In genomic region chr5:24842274-24843102, GRCm38 (mm10) we compare ENCODE assay signal across 8 mouse cellular contexts. TPM values are rescaled to one million over a fixed set of nuclear protein-coding genes. Genes with fewer than 3 reads are reported as not detected.
DNase-seq lines count a peak whose midpoint lies in the region; ATAC-seq and TF ChIP-seq lines count a peak whose summit lies in the region.

Rheb (minus strand) TSS chr5:24842624.

- no peaks in the 10 kb centered on the region for H3K9me3 ChIP-seq in hindbrain, postnatal 0 days (ENCODE audit: low read length)

- peaks cover 12% of the 10 kb centered on the region for H3K4me1 ChIP-seq in hindbrain, postnatal 0 days (ENCODE audit: insufficient read depth, low read length)

- H3K27me3 ChIP-seq in hindbrain, postnatal 0 days (ENCODE audit: insufficient read depth, low read length): no peaks in the 10 kb centered on the region

- ATAC-seq in common myeloid progenitor, adult 5-6 weeks (replicated peaks; ENCODE audit: low read depth, poor library complexity, severe bottlenecking): peak; percentile 86
- ATAC-seq in hindbrain, postnatal 0 days: peak; percentile 98
- peak; percentile 82 for ATAC-seq in megakaryocyte, adult 5-6 weeks (ENCODE audit: poor library complexity, severe bottlenecking)

- H3K36me3 ChIP-seq in hindbrain, postnatal 0 days (ENCODE audit: insufficient read depth, low read length): no peaks in the 10 kb centered on the region

- TF ChIP-seq CTCF in gastrocnemius, adult 2 months (IDR thresholded peaks at IDR 0.05): no peak
- TF ChIP-seq CTCF in hindbrain, postnatal 0 days (IDR thresholded peaks at IDR 0.05; ENCODE audit: low read depth): no peak; the same call in 1 of the 2 replicates
- TF ChIP-seq CTCF in left cerebral cortex, adult 2 months (IDR thresholded peaks at IDR 0.05): no peak

- intact Hi-C loops in gastrocnemius, adult 2 months (cut with DNase I): no loop called here
- intact Hi-C loops in left cerebral cortex, adult 2 months (cut with DNase I): loop anchor here (1.0 to 5.0 kb wide), 5 partner anchors 18 to 245 kb away; no protein-coding TSS in a partner anchor

- peak within 1 kb of the TSS; percentile 91 for H3K4me2 ChIP-seq in hindbrain, postnatal 0 days (ENCODE audit: low read depth, low read length)

- H3K4me3 ChIP-seq in gastrocnemius, adult 2 months: peak within 1 kb of the TSS; percentile 85
- H3K4me3 ChIP-seq in hindbrain, postnatal 0 days (ENCODE audit: low read length): peak within 1 kb of the TSS; percentile 68
- peak within 1 kb of the TSS; percentile 92 for H3K4me3 ChIP-seq in left cerebral cortex, adult 2 months

- under 1% methylated on average over 91 of the region's 92 CpGs for WGBS in hindbrain, postnatal 0 days

- DNase-seq in ZHBTc4 (ENCODE audit: low read depth, low spot score): peak; percentile 99
- DNase-seq in gastrocnemius, adult 2 months: peak; percentile 99
- peak; percentile 100 for DNase-seq in hindbrain, postnatal 0 days (ENCODE audit: low spot score)
- peak; percentile 97 to 99 for DNase-seq in left cerebral cortex, adult 2 months (ENCODE audit: extremely low spot score in 1 of 2, low spot score in 2 of 2)
- DNase-seq in right cerebral cortex, adult 2 months (ENCODE audit: low spot score in 2 of 2): peak; percentile 99
- DNase-seq in urinary bladder, postnatal 14 days (ENCODE audit: low spot score): peak; percentile 99

- peak within 1 kb of the TSS; percentile 100 for H3K27ac ChIP-seq in gastrocnemius, adult 2 months
- H3K27ac ChIP-seq in hindbrain, postnatal 0 days: peak within 1 kb of the TSS; percentile 99
- H3K27ac ChIP-seq in left cerebral cortex, adult 2 months: peak within 1 kb of the TSS; percentile 99

- peak within 1 kb of the TSS; percentile 87 for H3K9ac ChIP-seq in hindbrain, postnatal 0 days (replicated peaks; ENCODE audit: low read length)

RNA-seq across cellular contexts. Expression of gene Rheb, which starts in this region (rescaled TPM):
- total RNA-seq in common myeloid progenitor, adult 5-6 weeks (2017): 41.4 and 52.9 TPM in 2 replicates
- 10 to 100 TPM; 64.1 to 71.9 TPM for total RNA-seq in gastrocnemius, adult 2 months (2021)
- total RNA-seq in hindbrain, postnatal 0 days (2014; rRNA removed): 78.4 and 89.7 TPM in 2 replicates
- 284 and 287 TPM in 2 replicates for polyA plus RNA-seq in hindbrain, postnatal 0 days (2015; fragmentation: Nextera tagmentation; extraction: Ambion mirVana)
- total RNA-seq in left cerebral cortex, adult 2 months (2021): 100 to 1,000 TPM; 124 to 134 TPM
- total RNA-seq in megakaryocyte, adult 5-6 weeks (2015): 109 and 136 TPM in 2 replicates
- total RNA-seq in megakaryocyte, adult 5-6 weeks (2017): 44.2 and 56.7 TPM in 2 replicates

Comparison
In these comparisons a context has a peak if more than half of its experiments do, and no peak if none do; other contexts are left out.
1. Peak in every context shown above with its lines: DNase-seq, ATAC-seq, H3K4me3 ChIP-seq and H3K27ac ChIP-seq.